Mouse (Mus musculus): ENCODE results near the gene Gm21698. TPM values are rescaled to one million over a fixed set of nuclear protein-coding genes. Genes with fewer than 3 reads are reported as not detected.

Gene Gm21698
- polyA plus RNA-seq, 1 experiment from 2014 or later: 0.13 TPM

Other genes starting within 250 kb of the Gm21698 start
- 38.9 and 39.0 TPM in 2 replicates for gene Actr3b, start 228.7 kb downstream of the Gm21698 start, polyA plus RNA-seq (2016; fragmentation: Nextera tagmentation; extraction: Ambion mirVana)
- 0.24 and 0.27 TPM in 2 replicates for gene Gm21663, start 46.3 kb downstream of the Gm21698 start, polyA plus RNA-seq (2016; fragmentation: Nextera tagmentation; extraction: Ambion mirVana)
- 0.14 TPM in 1 of 2 replicates, not detected in the other for gene Gm21671, start 34.2 kb downstream of the Gm21698 start, polyA plus RNA-seq (2016; fragmentation: Nextera tagmentation; extraction: Ambion mirVana)
- 0.09 and 0.17 TPM in 2 replicates for gene Gm21680, start 16.0 kb downstream of the Gm21698 start, polyA plus RNA-seq (2016; fragmentation: Nextera tagmentation; extraction: Ambion mirVana)
- gene Gm1979, start 16.1 kb upstream of the Gm21698 start, polyA plus RNA-seq (2016; fragmentation: Nextera tagmentation; extraction: Ambion mirVana): 0.54 TPM in 1 of 2 replicates, not detected in the other
- not detected in 2 replicates for gene Gm5862, start 34.3 kb upstream of the Gm21698 start, polyA plus RNA-seq (2016; fragmentation: Nextera tagmentation; extraction: Ambion mirVana)
- 0.06 and 0.10 TPM in 2 replicates for gene Speer4a, start 50.9 kb upstream of the Gm21698 start, polyA plus RNA-seq (2016; fragmentation: Nextera tagmentation; extraction: Ambion mirVana)
- 0.19 TPM in 1 of 2 replicates, not detected in the other for gene Gm7347, start 69.9 kb upstream of the Gm21698 start, polyA plus RNA-seq (2016; fragmentation: Nextera tagmentation; extraction: Ambion mirVana)
- 0.06 TPM in 1 of 2 replicates, not detected in the other for gene Gm10471, start 100.6 kb upstream of the Gm21698 start, polyA plus RNA-seq (2016; fragmentation: Nextera tagmentation; extraction: Ambion mirVana)
- gene 5031410I06Rik, start 116.7 kb upstream of the Gm21698 start, polyA plus RNA-seq (2016; fragmentation: Nextera tagmentation; extraction: Ambion mirVana): 0.09 TPM in 1 of 2 replicates, not detected in the other
- gene Gm10220, start 132.8 kb upstream of the Gm21698 start, polyA plus RNA-seq (2016; fragmentation: Nextera tagmentation; extraction: Ambion mirVana): 0.12 and 0.17 TPM in 2 replicates